Mouse (Mus musculus): ENCODE data around the gene Ttc7. TPM values are rescaled to one million over a fixed set of nuclear protein-coding genes. Genes with fewer than 3 reads are reported as not detected.

Gene Ttc7
- 10 to 100 TPM; 64.2 to 86.9 TPM for polyA plus RNA-seq (2017; shearing (Covaris generic))

DNA sequence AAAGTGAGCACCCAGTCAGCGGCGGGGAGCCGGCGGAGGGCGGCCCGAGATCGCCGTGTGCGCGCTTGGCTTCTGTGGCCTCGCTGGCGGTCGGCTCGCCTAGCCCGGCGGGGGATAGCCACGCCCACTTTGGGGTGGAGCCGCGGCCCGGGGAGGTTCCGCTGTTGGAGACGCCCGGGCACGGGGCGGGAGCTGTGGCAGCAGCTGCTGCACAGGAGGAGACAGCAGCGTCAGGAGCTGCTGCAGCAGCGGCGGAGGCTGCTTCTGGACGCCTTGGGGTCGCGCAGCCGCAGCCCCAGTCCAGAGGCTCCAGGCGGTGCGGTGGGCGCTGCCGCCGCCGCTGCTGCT, at the start of gene Ttc7:
Gene Ttc7 (plus strand): TSS at position 181 of the 348 bp plus-strand sequence.

DNA sequence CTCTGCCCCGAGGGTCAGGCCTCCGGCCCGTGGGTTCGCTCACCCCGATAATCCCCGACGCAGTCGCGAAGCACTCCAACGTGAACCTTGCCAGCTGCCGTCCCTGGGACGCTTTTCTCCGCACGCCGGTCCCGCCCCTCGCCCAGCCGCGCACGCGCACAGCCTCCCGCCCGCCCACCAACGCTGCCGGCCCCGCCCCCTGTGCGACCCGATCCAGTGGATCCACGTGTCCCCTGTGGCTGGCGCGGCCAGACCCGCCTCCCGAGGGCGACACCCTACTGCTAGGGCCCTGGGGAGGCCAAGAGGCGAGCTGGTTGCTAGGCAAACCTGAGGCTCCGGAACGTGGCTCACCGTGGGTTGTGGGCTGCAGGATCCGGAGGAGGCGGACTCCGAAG, 16.9 kb upstream of the Ttc7 start, which contains the start of gene Mcfd2:
Gene Mcfd2 (minus strand): TSS at position 144 of the 395 bp plus-strand sequence.

GRCm38 (mm10) chr17:87427511-87427910, 144.8 kb downstream of the Ttc7 start, which contains the start of gene Stpg4:
Stpg4 (minus strand) TSS chr17:87427741.

Other genes with a start within 250 kb of the Ttc7 start
- 10 to 100 TPM; 15.7 to 18.3 TPM for gene Socs5, start 175.2 kb upstream of the Ttc7 start, polyA plus RNA-seq (2017; shearing (Covaris generic))
- gene Mcfd2, start 17.0 kb upstream of the Ttc7 start, polyA plus RNA-seq (2017; shearing (Covaris generic)), result 10 to 100 TPM; 40.1 to 45.2 TPM
- gene Stpg4, start 144.9 kb downstream of the Ttc7 start, polyA plus RNA-seq (2017; shearing (Covaris generic)), result not detected
- gene Calm2, start 164.0 kb downstream of the Ttc7 start, polyA plus RNA-seq (2017; shearing (Covaris generic)), result 100 to 1,000 TPM; 507 to 576 TPM